Mouse (Mus musculus) left cerebral cortex, adult 18-20 months (tissue): ENCODE results near the gene Gm13199. TPM values are rescaled to one million over a fixed set of nuclear protein-coding genes. Genes with fewer than 3 reads are reported as not detected.

ENCODE experiments used
- DNase-seq, 2 experiments: peaks; one replicate each; pipeline ENCODE4 v3.0.0; 2021 to 2022; ENCODE audit warnings: low spot score in 2 of 2, mixed read lengths in 1 of 2
- total RNA-seq, 2 experiments: library from RNA; stranded (reverse); gene quantifications; 2 replicates each; pipeline ENCODE4 v1.2.3; 2021

Gene Gm13199
- total RNA-seq, 2 experiments from 2014 or later, result 1.7 to 1.8 TPM

GRCm38 (mm10) chr2:5822449-5822848 lies 40.3 kb downstream of the Gm13199 start:
- DNase-seq, result no peak

DNA sequence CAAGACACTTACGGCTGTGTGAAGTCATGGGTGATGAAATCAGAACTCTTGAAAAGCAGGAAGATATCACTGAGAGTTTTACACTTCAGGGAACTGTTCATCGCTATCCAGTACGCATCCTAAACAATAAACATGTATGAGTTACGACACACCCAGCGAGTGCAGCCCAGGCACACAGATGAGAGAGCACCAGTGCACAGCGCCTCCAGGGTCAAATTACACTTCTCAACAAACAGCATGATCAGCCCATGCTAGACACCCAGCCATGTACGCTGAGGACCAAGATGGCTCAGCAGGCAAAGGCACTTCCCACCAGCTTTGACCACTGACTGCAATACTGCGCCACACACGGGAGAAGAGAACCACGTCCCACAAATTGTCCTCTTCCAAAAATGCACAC lies 41.5 kb downstream of the Gm13199 start:
- no peak for DNase-seq

Other genes starting within 250 kb of the Gm13199 start
- 100 to 1,000 TPM; 118 to 141 TPM for gene Camk1d, start 148.4 kb downstream of the Gm13199 start, total RNA-seq
- 10 to 100 TPM; 23.1 to 24.5 TPM for gene Nudt5, start 17.9 kb downstream of the Gm13199 start, total RNA-seq
- 100 to 1,000 TPM; 155 to 178 TPM for gene Cdc123, start 17.8 kb downstream of the Gm13199 start, total RNA-seq
- gene Sec61a2, start 32.5 kb upstream of the Gm13199 start, total RNA-seq, result 10 to 100 TPM; 90.5 to 91.5 TPM
- 10 to 100 TPM in 1 of 2 experiments, 1 to 10 TPM in 1; 8.1 to 10.9 TPM for gene Dhtkd1, start 79.9 kb upstream of the Gm13199 start, total RNA-seq
- gene Upf2, start 88.5 kb upstream of the Gm13199 start, total RNA-seq, result 10 to 100 TPM; 42.9 to 44.9 TPM